Mouse (Mus musculus): ENCODE results near the gene Zc3h12d. TPM values are rescaled to one million over a fixed set of nuclear protein-coding genes. Genes with fewer than 3 reads are reported as not detected.

The Zc3h12d gene
- 0.04 and 0.10 TPM in 2 replicates for polyA plus RNA-seq (2015; fragmentation: Nextera tagmentation; extraction: Ambion mirVana)

DNA sequence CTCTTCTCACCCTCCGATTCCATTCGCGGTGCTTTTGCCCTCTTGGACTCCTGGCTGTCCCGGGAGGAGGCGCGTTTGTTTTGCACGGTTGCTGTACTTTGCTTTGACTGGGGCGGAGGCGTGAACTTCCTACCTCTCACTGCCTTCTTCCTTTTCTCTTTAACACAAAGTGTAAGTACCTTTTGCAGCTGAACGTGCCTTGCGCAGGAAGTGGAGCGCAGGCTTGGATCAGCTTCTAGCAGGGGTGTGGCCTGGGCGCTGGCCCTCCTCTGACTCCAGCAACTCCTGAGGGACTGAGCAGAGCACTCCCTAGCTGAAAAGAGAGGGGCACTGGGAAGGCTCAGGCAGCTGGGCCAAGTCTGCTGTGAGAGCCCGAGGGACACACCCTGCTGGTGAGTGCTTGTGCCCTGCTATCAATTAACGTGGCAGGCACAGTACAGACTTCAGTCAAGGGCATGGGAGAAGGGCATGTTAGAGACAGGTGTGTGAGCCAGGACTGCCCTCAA lies at the start of gene Zc3h12d:
Gene Zc3h12d, plus strand, starts transcription at position 300 of the 506 bp plus-strand sequence.
- no peaks in the 10 kb centered on the region for H3K36me3 ChIP-seq
- H3K4me1 ChIP-seq, result no peaks in the 10 kb centered on the region
- WGBS, result 7% methylated on average over 15 of the region's 15 CpGs
- no peak within 1 kb of the TSS for H3K27ac ChIP-seq (replicated peaks)
- H3K9ac ChIP-seq (replicated peaks), result no peak within 1 kb of the TSS
- H3K9me3 ChIP-seq, result no peaks in the 10 kb centered on the region
- no peak within 1 kb of the TSS for H3K4me3 ChIP-seq
- no peak for ATAC-seq (replicated peaks)
- no peaks in the 10 kb centered on the region for H3K27me3 ChIP-seq
- H3K4me2 ChIP-seq (replicated peaks), result no peak within 1 kb of the TSS; the same call in 1 of the 2 replicates

DNA sequence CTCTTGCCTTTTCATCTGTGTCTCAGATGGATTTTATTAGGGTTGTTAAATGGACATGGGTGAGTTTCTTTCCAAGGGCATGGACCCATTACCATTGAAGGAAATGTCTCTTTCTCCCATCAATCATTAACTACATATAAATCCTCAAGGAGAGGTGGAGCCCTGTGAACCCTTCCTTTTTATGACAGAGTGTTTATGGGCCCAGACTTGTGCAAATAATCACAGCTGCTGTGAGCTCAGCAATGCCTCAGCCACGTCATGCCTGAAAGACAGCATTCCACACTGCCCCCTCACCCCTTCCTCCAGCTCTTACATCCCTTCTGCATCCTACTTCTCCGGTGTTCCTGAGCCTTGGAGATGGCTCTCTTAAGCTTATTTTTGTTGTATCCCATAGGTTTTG lies 45.0 kb upstream of the Zc3h12d start:
- no peaks in the 10 kb centered on the region for H3K27me3 ChIP-seq
- peaks cover 14% of the 10 kb centered on the region for H3K4me1 ChIP-seq
- H3K36me3 ChIP-seq, result 0 out of 2 replicates have a peak, but pooled peaks cover 4% of the 10 kb centered on the region
- no peak overlapping the region for H3K27ac ChIP-seq (replicated peaks)
- 68% methylated on average over 2 of the region's 2 CpGs for WGBS
- H3K9ac ChIP-seq (replicated peaks), result no peak overlapping the region
- no peak overlapping the region for H3K4me3 ChIP-seq
- no peak for ATAC-seq (replicated peaks)
- H3K9me3 ChIP-seq, result no peaks in the 10 kb centered on the region
- no peak overlapping the region for H3K4me2 ChIP-seq (replicated peaks)

DNA sequence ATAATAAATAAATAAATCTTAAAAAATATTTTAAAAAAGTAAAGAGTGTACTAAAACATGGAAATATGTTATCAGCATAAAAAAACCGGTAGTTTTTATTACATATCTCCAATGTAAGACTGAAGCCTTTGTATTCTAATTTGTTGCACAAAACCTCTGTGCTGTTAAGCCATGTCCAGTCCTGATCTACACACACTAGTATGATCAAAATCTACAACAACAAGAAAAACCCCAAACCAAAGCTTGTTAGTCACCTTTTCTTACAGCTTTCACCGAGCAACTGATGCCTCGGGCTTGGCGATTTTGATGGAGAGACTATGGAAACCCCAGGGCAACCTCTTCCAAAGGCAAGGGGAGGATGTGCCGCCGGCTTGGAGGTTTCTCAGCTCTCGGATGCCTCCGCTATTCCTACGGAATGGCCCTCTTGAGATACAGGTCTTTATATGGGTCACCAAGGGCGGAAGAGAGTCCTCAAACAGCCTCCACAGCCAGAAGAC lies 40.0 kb upstream of the Zc3h12d start:
- Histone ChIP-seq H3K4me3 (peak overlapping the region; percentile 98), H3K4me2 (replicated peaks) (peak overlapping the region; percentile 49), H3K27ac (replicated peaks) (peak overlapping the region; percentile 77)

DNA sequence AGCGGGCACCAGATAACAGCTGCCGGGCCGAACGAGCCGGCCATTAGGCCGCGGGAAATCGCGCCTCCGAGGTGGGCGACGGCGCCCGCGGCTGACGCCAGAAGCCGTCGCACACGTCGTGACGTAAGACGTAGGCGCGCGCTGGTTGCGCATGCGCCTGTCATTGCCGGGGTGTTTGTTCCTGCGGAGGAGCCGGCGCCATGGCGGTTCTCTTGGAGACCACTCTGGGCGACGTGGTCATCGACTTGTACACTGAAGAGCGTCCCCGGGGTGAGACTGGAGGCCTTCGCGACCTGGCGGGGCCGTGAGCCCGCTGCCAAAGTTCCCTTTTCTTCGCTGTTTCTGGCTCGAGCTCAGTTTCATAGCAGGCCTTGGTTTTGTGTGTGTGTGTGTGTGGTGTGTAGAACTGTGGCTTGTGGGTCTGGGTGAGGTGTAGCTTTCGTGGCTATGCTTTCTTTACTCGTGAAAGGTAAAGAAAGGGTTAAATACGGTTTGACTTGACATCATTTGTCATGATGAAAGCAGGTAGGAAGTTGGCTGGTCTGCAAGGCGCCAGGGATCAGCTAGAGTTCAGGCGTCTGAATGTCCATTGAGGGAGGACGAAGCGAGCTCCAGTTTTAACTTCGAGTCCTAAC lies 39.4 kb upstream of the Zc3h12d start, which contains the start of the genes Ginm1 and Ppil4:
Gene Ginm1, minus strand, starts transcription at position 74 of the 635 bp plus-strand sequence.
Gene Ppil4, plus strand, starts transcription at position 141 of the 635 bp plus-strand sequence.
- under 1% methylated on average over 52 of the region's 52 CpGs for WGBS
- H3K4me1 ChIP-seq, result peaks cover 32% of the 10 kb centered on the region
- no peaks in the 10 kb centered on the region for H3K27me3 ChIP-seq
- peaks cover 20% of the 10 kb centered on the region for H3K36me3 ChIP-seq
- H3K4me2 ChIP-seq (replicated peaks), result peak within 1 kb of the TSS; percentile 88
- peak within 1 kb of the TSS; percentile 94 for H3K9ac ChIP-seq (replicated peaks)
- H3K27ac ChIP-seq (replicated peaks), result peak within 1 kb of the TSS; percentile 77
- H3K9me3 ChIP-seq, result no peaks in the 10 kb centered on the region
- ATAC-seq (replicated peaks), result peak; percentile 96
- peak within 1 kb of the TSS; percentile 98 for H3K4me3 ChIP-seq

More for the DNA sequence above, 40.0 kb upstream of the Zc3h12d start:
- Histone ChIP-seq H3K4me1 (peaks cover 32% of the 10 kb centered on the region), H3K36me3 (peaks cover 16% of the 10 kb centered on the region), H3K9ac (replicated peaks) (peak overlapping the region; percentile 94), H3K27me3 (no peaks in the 10 kb centered on the region), H3K9me3 (no peaks in the 10 kb centered on the region)
- 1% methylated on average over 10 of the region's 10 CpGs for WGBS
- ATAC-seq (replicated peaks), result peak; percentile 81

DNA sequence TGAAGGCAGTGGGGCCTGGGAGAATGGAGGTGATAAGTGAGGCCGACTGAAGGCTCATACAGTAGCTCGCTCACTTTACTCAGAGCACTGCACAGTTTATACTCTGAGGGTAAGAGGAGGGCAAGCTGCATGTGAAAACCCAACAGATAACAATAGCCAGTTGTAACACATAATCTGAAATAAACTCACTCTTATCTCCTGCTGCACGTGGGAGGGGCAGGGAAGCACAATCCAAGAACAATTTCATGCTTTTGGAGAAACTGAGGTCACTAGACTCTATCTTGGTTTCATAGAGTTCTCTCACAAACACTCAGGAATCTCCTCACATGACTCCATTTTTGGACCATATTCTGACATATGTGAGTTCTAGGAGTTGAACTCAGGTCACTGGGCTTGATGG lies 31.0 kb upstream of the Zc3h12d start:
- H3K9me3 ChIP-seq, result no peaks in the 10 kb centered on the region
- no peaks in the 10 kb centered on the region for H3K4me1 ChIP-seq
- 98% methylated on average over 3 of the region's 3 CpGs for WGBS
- no peaks in the 10 kb centered on the region for H3K27me3 ChIP-seq
- ATAC-seq (replicated peaks), result no peak
- H3K4me3 ChIP-seq, result no peak overlapping the region
- H3K4me2 ChIP-seq (replicated peaks), result no peak overlapping the region
- H3K9ac ChIP-seq (replicated peaks), result no peak overlapping the region
- peaks cover 85% of the 10 kb centered on the region for H3K36me3 ChIP-seq
- no peak overlapping the region for H3K27ac ChIP-seq (replicated peaks)

DNA sequence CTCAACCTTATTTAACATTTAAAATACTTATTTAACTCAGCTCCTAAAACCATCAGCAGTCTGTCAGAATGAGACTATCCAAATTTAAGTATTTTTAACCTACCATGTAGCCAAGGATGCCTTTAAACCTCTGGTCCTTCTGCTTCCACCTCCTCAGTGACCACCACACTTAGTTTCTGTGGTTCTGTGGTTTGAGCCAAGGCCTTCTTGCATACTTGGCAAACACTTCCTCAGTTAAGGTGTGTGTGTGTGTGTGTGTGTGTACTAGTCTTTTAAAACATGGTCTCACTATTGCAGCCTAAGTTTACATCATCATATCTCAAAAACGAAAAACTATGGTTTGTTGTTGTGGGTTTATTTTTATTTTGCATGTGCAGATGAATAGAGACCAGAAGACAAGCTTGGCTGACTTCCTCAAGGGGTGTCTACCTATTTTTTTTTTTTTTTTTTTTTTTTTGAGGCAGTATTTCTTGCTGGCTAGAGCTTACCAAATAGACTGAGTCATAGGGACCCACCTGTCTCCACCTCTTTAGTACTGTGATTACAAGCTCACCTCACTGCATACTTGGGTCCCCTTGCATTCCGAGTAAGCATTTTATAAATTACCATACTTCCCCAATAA lies 29.6 kb upstream of the Zc3h12d start:
- Histone ChIP-seq H3K9me3 (no peaks in the 10 kb centered on the region), H3K9ac (replicated peaks) (no peak overlapping the region), H3K27me3 (no peaks in the 10 kb centered on the region), H3K4me2 (replicated peaks) (no peak overlapping the region), H3K4me3 (no peak overlapping the region), H3K36me3 (peaks cover 77% of the 10 kb centered on the region), H3K4me1 (no peaks in the 10 kb centered on the region), H3K27ac (replicated peaks) (no peak overlapping the region)
- WGBS, result 93% methylated on average over 2 of the region's 2 CpGs
- no peak for ATAC-seq (replicated peaks)

DNA sequence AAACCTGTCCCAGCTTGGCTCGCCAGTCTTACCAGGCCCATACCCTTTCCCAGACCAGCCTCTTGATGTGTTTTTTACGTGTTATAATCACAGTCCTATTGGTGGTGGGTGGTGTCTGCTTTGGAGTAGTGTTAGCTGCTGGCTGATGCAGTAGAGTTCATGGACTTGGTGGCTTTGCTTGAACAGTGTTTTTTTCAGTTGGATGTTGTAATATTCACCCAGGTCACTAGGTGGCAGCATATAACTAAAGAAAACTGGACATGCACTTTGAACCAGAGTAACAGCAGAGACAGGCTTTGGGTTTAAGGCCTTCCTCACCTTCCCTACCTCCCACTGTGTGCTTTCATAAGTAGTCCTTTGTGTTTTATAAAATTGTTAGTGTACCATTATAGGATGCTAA lies 22.3 kb upstream of the Zc3h12d start:
- Histone ChIP-seq H3K36me3 (peaks cover 62% of the 10 kb centered on the region), H3K9me3 (no peaks in the 10 kb centered on the region)

DNA sequence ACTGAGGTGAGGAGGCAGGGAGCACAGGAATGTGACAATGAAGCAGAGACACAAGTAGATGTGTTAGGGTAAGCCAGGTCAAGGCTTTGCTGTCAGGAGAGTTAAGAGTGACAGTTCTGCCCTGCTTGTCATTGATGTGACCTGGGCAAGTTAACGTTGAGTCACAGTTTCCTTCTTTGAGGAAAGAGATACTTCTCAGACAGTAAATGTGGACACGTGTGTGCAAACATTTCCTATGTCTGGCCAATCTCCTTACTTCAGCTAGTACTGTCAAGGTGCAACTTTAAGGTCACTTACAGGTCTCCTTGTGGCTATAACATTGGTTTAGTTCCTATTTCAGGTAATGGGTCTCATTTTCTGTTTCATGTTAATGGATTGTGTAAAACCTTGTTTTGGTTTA lies 15.8 kb upstream of the Zc3h12d start:
- peaks cover 48% of the 10 kb centered on the region for H3K36me3 ChIP-seq
- no peak for ATAC-seq (replicated peaks)
- H3K27me3 ChIP-seq, result no peaks in the 10 kb centered on the region
- H3K27ac ChIP-seq (replicated peaks), result no peak overlapping the region
- H3K9ac ChIP-seq (replicated peaks), result no peak overlapping the region
- H3K4me3 ChIP-seq, result no peak overlapping the region
- 93% methylated on average over 2 of the region's 2 CpGs for whole genome bisulfite sequencing
- H3K4me1 ChIP-seq, result no peaks in the 10 kb centered on the region
- no peaks in the 10 kb centered on the region for H3K9me3 ChIP-seq
- H3K4me2 ChIP-seq (replicated peaks), result no peak overlapping the region

More for the DNA sequence above, 22.3 kb upstream of the Zc3h12d start:
- peak; percentile 77 for ATAC-seq (replicated peaks)
- H3K9ac ChIP-seq (replicated peaks), result no peak overlapping the region
- no peak overlapping the region for H3K4me2 ChIP-seq (replicated peaks)
- no peaks in the 10 kb centered on the region for H3K4me1 ChIP-seq
- 51% methylated on average over 2 of the region's 2 CpGs for WGBS
- H3K4me3 ChIP-seq, result no peak overlapping the region
- H3K27me3 ChIP-seq, result no peaks in the 10 kb centered on the region
- no peak overlapping the region for H3K27ac ChIP-seq (replicated peaks)

DNA sequence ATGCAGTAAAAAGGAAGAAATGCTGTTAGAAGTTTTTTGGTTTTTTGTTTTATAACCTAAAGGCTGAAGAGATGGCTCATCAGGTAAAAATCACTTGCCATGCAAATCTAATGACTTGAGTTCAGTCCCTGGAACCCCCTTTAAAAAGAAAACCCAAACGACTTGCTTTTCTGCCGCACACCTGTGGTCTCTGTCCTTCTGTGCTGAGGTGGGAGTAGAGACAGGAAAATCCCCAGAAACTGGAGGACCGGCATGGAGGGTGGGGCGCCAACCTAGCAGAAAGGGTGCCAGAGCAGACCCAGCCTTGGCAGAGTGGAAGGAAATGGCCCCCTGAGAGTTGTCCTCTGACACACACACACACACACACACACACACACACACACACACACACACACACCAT lies 13.6 kb upstream of the Zc3h12d start:
- Histone ChIP-seq H3K9me3 (no peaks in the 10 kb centered on the region), H3K36me3 (peaks cover 54% of the 10 kb centered on the region), H3K4me3 (no peak overlapping the region), H3K4me2 (replicated peaks) (no peak overlapping the region), H3K27ac (replicated peaks) (no peak overlapping the region), H3K27me3 (no peaks in the 10 kb centered on the region), H3K4me1 (no peaks in the 10 kb centered on the region), H3K9ac (replicated peaks) (no peak overlapping the region)
- 90% methylated on average over 4 of the region's 4 CpGs for WGBS
- ATAC-seq (replicated peaks), result no peak

DNA sequence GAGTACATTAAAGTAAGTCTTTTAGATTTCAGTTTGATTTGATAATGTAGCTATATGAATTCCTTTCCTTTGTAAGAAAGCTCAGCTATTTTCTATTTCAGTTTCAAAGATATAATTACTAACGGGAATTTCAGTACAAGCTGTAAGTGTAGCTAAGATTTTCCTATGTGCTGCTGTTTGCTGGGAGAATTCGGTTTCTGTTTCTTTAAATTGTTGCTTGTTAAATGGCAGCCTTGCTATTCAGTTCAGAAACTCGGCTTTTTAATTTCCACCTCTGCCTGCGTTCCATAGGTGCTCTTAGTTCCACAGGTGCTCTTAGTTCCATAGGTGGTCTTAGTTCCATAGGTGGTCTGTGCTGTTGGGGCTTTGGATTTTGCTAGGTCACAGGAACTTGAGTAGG lies 13.1 kb upstream of the Zc3h12d start:
- 91% methylated on average over 4 of the region's 4 CpGs for WGBS
- Histone ChIP-seq H3K27ac (replicated peaks) (no peak overlapping the region), H3K4me2 (replicated peaks) (no peak overlapping the region), H3K9me3 (no peaks in the 10 kb centered on the region), H3K9ac (replicated peaks) (no peak overlapping the region), H3K27me3 (no peaks in the 10 kb centered on the region), H3K36me3 (peaks cover 52% of the 10 kb centered on the region), H3K4me1 (no peaks in the 10 kb centered on the region), H3K4me3 (no peak overlapping the region)
- no peak for ATAC-seq (replicated peaks)

DNA sequence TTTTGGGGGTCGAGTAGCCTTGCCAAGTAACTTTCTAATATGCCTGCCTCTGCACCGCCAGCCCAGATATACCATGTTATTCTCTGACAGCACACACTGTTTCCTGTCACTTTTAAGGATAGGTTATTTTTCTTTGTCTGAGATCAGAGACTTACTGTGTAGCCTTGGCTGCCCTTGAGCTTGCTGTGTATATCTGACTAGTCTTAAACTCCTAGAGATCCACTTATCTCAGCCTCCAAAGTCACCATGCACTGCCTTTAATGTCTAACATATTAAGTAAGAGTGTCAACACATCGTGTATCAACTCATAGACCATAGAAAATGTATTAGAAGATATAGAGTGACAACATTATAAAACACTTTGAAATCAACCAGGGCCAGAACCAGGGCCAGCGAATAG lies 12.7 kb upstream of the Zc3h12d start:
- H3K36me3 ChIP-seq, result peaks cover 47% of the 10 kb centered on the region
- H3K27me3 ChIP-seq, result no peaks in the 10 kb centered on the region
- no peaks in the 10 kb centered on the region for H3K4me1 ChIP-seq
- no peak overlapping the region for H3K4me3 ChIP-seq
- no peak overlapping the region for H3K9ac ChIP-seq (replicated peaks)
- no peaks in the 10 kb centered on the region for H3K9me3 ChIP-seq
- ATAC-seq (replicated peaks), result no peak
- WGBS, result 98% methylated on average over 4 of the region's 4 CpGs
- no peak overlapping the region for H3K4me2 ChIP-seq (replicated peaks)
- H3K27ac ChIP-seq (replicated peaks), result no peak overlapping the region

DNA sequence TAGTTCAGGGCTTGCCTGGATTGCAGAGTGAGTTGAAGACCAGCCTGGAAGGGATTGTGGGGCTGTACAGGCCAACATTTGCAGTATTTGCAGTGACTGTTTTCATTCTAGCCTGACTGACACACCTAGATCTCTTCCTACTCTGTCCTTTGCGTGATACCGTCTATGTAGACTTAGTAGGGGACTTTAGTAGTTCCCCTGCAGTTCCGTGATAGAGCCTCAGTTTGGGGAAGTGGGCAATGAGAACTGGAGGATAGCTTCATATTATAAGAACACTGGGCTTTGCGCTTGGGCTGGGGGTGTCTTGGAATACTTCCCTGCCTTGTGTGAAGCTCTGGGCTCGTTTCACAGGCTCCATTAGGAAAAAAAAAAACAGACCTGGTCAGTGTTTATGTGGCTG lies 12.1 kb upstream of the Zc3h12d start:
- H3K4me3 ChIP-seq, result no peak overlapping the region
- H3K9ac ChIP-seq (replicated peaks), result no peak overlapping the region
- 93% methylated on average over 5 of the region's 5 CpGs for WGBS
- H3K4me2 ChIP-seq (replicated peaks), result no peak overlapping the region
- no peak overlapping the region for H3K27ac ChIP-seq (replicated peaks)
- ATAC-seq (replicated peaks), result no peak
- H3K36me3 ChIP-seq, result peaks cover 45% of the 10 kb centered on the region
- H3K4me1 ChIP-seq, result no peaks in the 10 kb centered on the region
- no peaks in the 10 kb centered on the region for H3K27me3 ChIP-seq
- H3K9me3 ChIP-seq, result no peaks in the 10 kb centered on the region

All from forebrain, embryonic 15.5 days (tissue).